8 mouse cellular contexts compared by ENCODE assay signal in the genomic region with DNA sequence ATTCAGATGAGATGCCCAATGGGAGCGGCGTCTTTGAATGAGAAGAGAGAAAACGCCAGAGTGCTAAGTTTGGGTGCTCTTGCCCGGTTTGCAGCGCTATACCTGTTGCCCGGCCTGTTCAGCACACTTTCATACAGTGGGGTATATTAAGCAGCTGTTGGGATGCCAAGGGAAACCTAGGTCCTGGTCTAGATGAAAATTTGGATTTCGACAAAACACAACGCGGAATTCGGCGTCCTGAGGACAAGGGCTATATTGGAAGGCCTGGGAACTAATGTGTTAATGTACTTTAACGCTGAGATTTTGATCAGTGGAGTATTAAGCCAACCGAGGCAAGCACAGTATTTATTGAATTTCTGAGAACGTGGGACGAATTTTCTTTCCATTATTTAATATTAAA. TPM values are rescaled to one million over a fixed set of nuclear protein-coding genes. Genes with fewer than 3 reads are reported as not detected.
DNase-seq lines count a peak whose midpoint lies in the region; ATAC-seq and TF ChIP-seq lines count a peak whose summit lies in the region.

No protein-coding gene starts in this region.

- WGBS in lung, embryonic 14.5 days: 1% methylated on average over 15 of the region's 15 CpGs
- 2% methylated on average over 15 of the region's 15 CpGs for WGBS in embryonic facial prominence, embryonic 14.5 days
- 2% methylated on average over 15 of the region's 15 CpGs for WGBS in intestine, embryonic 15.5 days
- 2% methylated on average over 15 of the region's 15 CpGs for WGBS in neural tube, embryonic 12.5 days

- H3K4me2 ChIP-seq in lung, embryonic 14.5 days: peak overlapping the region; percentile 82
- H3K4me2 ChIP-seq in embryonic facial prominence, embryonic 14.5 days (ENCODE audit: low read depth, low read length): peak overlapping the region; percentile 66
- H3K4me2 ChIP-seq in intestine, embryonic 15.5 days (replicated peaks): peak overlapping the region; percentile 78
- H3K4me2 ChIP-seq in neural tube, embryonic 12.5 days (replicated peaks): peak overlapping the region; percentile 76

- H3K27me3 ChIP-seq in lung, embryonic 14.5 days (ENCODE audit: insufficient read depth, low read length): no peaks in the 10 kb centered on the region
- no peaks in the 10 kb centered on the region for H3K27me3 ChIP-seq in embryonic facial prominence, embryonic 14.5 days (replicated peaks; ENCODE audit: control insufficient read depth, insufficient read depth, low read length)
- no peaks in the 10 kb centered on the region for H3K27me3 ChIP-seq in intestine, embryonic 15.5 days (replicated peaks)
- no peaks in the 10 kb centered on the region for H3K27me3 ChIP-seq in neural tube, embryonic 12.5 days (replicated peaks)

- no peak for TF ChIP-seq CTCF in lung, embryonic 14.5 days (IDR thresholded peaks at IDR 0.05; ENCODE audit: low read depth)

- no peak for DNase-seq in lung, embryonic 14.5 days
- no peak for DNase-seq in lung, postnatal 10 days
- no peak for DNase-seq in embryonic facial prominence, embryonic 14.5 days (ENCODE audit: low spot score)
- no peak for DNase-seq in T-cell, adult 2 months (ENCODE audit: low spot score)
- no peak for DNase-seq in kidney, adult 8-10 months
- DNase-seq in layer of hippocampus, adult 18-20 months (ENCODE audit: low spot score in 2 of 2): no peak

- H3K36me3 ChIP-seq in lung, embryonic 14.5 days (ENCODE audit: insufficient read depth): no peaks in the 10 kb centered on the region
- H3K36me3 ChIP-seq in embryonic facial prominence, embryonic 14.5 days (ENCODE audit: control insufficient read depth, insufficient read depth, low read length): no peaks in the 10 kb centered on the region
- H3K36me3 ChIP-seq in intestine, embryonic 15.5 days: no peaks in the 10 kb centered on the region
- H3K36me3 ChIP-seq in neural tube, embryonic 12.5 days: no peaks in the 10 kb centered on the region

- peak overlapping the region; percentile 92 for H3K4me3 ChIP-seq in lung, embryonic 14.5 days (ENCODE audit: low read depth, low read length)
- peak overlapping the region; percentile 97 for H3K4me3 ChIP-seq in embryonic facial prominence, embryonic 14.5 days (ENCODE audit: low read depth, low read length)
- peak overlapping the region; percentile 71 for H3K4me3 ChIP-seq in intestine, embryonic 15.5 days (replicated peaks)
- peak overlapping the region; percentile 88 for H3K4me3 ChIP-seq in neural tube, embryonic 12.5 days

- peak overlapping the region; percentile 98; the same call in 1 of the 2 replicates for H3K27ac ChIP-seq in lung, embryonic 14.5 days (ENCODE audit: low read depth)
- H3K27ac ChIP-seq in embryonic facial prominence, embryonic 14.5 days (replicated peaks; ENCODE audit: low read depth, low read length): no peak overlapping the region
- peak overlapping the region; percentile 99; the same call in 1 of the 2 replicates for H3K27ac ChIP-seq in intestine, embryonic 15.5 days
- no peak overlapping the region for H3K27ac ChIP-seq in neural tube, embryonic 12.5 days

- H3K9me3 ChIP-seq in lung, embryonic 14.5 days (ENCODE audit: low read depth, low read length): no peaks in the 10 kb centered on the region
- H3K9me3 ChIP-seq in embryonic facial prominence, embryonic 14.5 days (ENCODE audit: control insufficient read depth, low read length): no peaks in the 10 kb centered on the region
- H3K9me3 ChIP-seq in intestine, embryonic 15.5 days: no peaks in the 10 kb centered on the region
- H3K9me3 ChIP-seq in neural tube, embryonic 12.5 days: no peaks in the 10 kb centered on the region

- peak overlapping the region; percentile 88 for H3K9ac ChIP-seq in lung, embryonic 14.5 days
- peak overlapping the region; percentile 76 for H3K9ac ChIP-seq in embryonic facial prominence, embryonic 14.5 days (ENCODE audit: low read depth, low read length)
- H3K9ac ChIP-seq in intestine, embryonic 15.5 days: peak overlapping the region; percentile 94
- H3K9ac ChIP-seq in neural tube, embryonic 12.5 days: peak overlapping the region; percentile 35; the same call in 1 of the 2 replicates

- H3K4me1 ChIP-seq in lung, embryonic 14.5 days (ENCODE audit: insufficient read depth): no peaks in the 10 kb centered on the region
- no peaks in the 10 kb centered on the region; the same call in 1 of the 2 replicates for H3K4me1 ChIP-seq in embryonic facial prominence, embryonic 14.5 days (ENCODE audit: control insufficient read depth, insufficient read depth, low read length)
- peaks cover 2% of the 10 kb centered on the region; the same call in 1 of the 2 replicates for H3K4me1 ChIP-seq in intestine, embryonic 15.5 days (replicated peaks)
- peaks cover 5% of the 10 kb centered on the region; the same call in 1 of the 2 replicates for H3K4me1 ChIP-seq in neural tube, embryonic 12.5 days

- no peak for ATAC-seq in lung, embryonic 14.5 days (ENCODE audit: insufficient read depth)
- no peak for ATAC-seq in embryonic facial prominence, embryonic 14.5 days (ENCODE audit: low read depth)
- no peak for ATAC-seq in intestine, embryonic 15.5 days
- no peak for ATAC-seq in neural tube, embryonic 12.5 days (ENCODE audit: low FRiP score, low read depth)

RNA-seq across cellular contexts. Expression of a gene that starts 0.9 kb away (rescaled TPM):
- 11.8 and 14.6 TPM in 2 replicates for polyA plus RNA-seq in lung, embryonic 14.5 days (2014; fragmentation: Nextera tagmentation; extraction: Ambion mirVana)
- 11.3 and 12.6 TPM in 2 replicates for polyA plus RNA-seq in embryonic facial prominence, embryonic 14.5 days (2014; fragmentation: Nextera tagmentation; extraction: Ambion mirVana)
- polyA plus RNA-seq in intestine, embryonic 15.5 days (2015; fragmentation: Nextera tagmentation; extraction: Ambion mirVana): 12.1 and 15.8 TPM in 2 replicates
- 14.3 and 15.5 TPM in 2 replicates for polyA plus RNA-seq in neural tube, embryonic 12.5 days (2016; fragmentation: Nextera tagmentation; extraction: Ambion mirVana)
- 10 to 100 TPM; 35.0 to 40.0 TPM for total RNA-seq in layer of hippocampus, adult 18-20 months (2021)

RNA-seq across cellular contexts. Expression of a gene that starts 37.5 kb away (rescaled TPM):
- 24.3 and 25.2 TPM in 2 replicates for polyA plus RNA-seq in lung, embryonic 14.5 days (2014; fragmentation: Nextera tagmentation; extraction: Ambion mirVana)
- 16.5 and 21.0 TPM in 2 replicates for polyA plus RNA-seq in embryonic facial prominence, embryonic 14.5 days (2014; fragmentation: Nextera tagmentation; extraction: Ambion mirVana)
- polyA plus RNA-seq in intestine, embryonic 15.5 days (2015; fragmentation: Nextera tagmentation; extraction: Ambion mirVana): 21.7 and 24.1 TPM in 2 replicates
- 43.3 and 45.1 TPM in 2 replicates for polyA plus RNA-seq in neural tube, embryonic 12.5 days (2016; fragmentation: Nextera tagmentation; extraction: Ambion mirVana)
- total RNA-seq in layer of hippocampus, adult 18-20 months (2021): 10 to 100 TPM; 18.1 to 18.2 TPM

Comparison
In these comparisons a context has a peak if more than half of its experiments do, and no peak if none do; other contexts are left out.
1. H3K27ac ChIP-seq: peak in lung, embryonic 14.5 days (single experiment) and intestine, embryonic 15.5 days (single experiment); none in embryonic facial prominence, embryonic 14.5 days (single experiment) and neural tube, embryonic 12.5 days (single experiment).
2. H3K9ac ChIP-seq: peak in every context shown above with its lines; median percentile 94 in intestine, embryonic 15.5 days; 88 in lung, embryonic 14.5 days; 76 in embryonic facial prominence, embryonic 14.5 days; 35 in neural tube, embryonic 12.5 days.
3. Peak in every context shown above with its lines, with median percentiles within 50 percentile points of each other: H3K4me2 ChIP-seq and H3K4me3 ChIP-seq.